Mouse (Mus musculus) spleen, adult 2 months (tissue): ENCODE results near the gene Osbp2. TPM values are rescaled to one million over a fixed set of nuclear protein-coding genes. Genes with fewer than 3 reads are reported as not detected.

Experiments used
- DNase-seq, 2 experiments: peaks; one replicate each; pipeline versions ENCODE4 v3.0.0 to v3.0.0-alpha.2; 2012 to 2021; ENCODE audit warnings: low spot score in 2 of 2, low read depth in 1 of 2
- H3K27ac ChIP-seq: fragments of 200-500 bp; 2 replicates; pipeline ENCODE4 v1.5.1; 2012; ENCODE audit warnings: low read length, inconsistent platforms; ENCODE audit not compliant: insufficient read depth
- H3K27me3 ChIP-seq: fragments of 200-500 bp; 2 replicates; pipeline ENCODE4 v1.6.1; 2012; ENCODE audit warnings: mild to moderate bottlenecking, moderate library complexity, low read length, inconsistent platforms; ENCODE audit not compliant: control insufficient read depth, insufficient read depth
- H3K36me3 ChIP-seq: fragments of 200-500 bp; 2 replicates; pipeline ENCODE4 v1.6.1; 2012; ENCODE audit warnings: mild to moderate bottlenecking, low read length, inconsistent platforms; ENCODE audit not compliant: control insufficient read depth, insufficient read depth
- H3K4me1 ChIP-seq: fragments of 200-500 bp; 2 replicates; pipeline ENCODE4 v1.6.1; 2011; ENCODE audit warnings: inconsistent platforms; ENCODE audit not compliant: control insufficient read depth, insufficient read depth, insufficient read length
- H3K4me3 ChIP-seq: fragments of 200-500 bp; 2 replicates; pipeline ENCODE4 v1.5.1; 2011; ENCODE audit warnings: mild to moderate bottlenecking, inconsistent platforms; ENCODE audit not compliant: insufficient read depth, insufficient read length; ENCODE audit errors: extremely low read depth
- CTCF ChIP-seq: fragments of 200-500 bp; IDR thresholded peaks from 2 replicates; pipeline ENCODE4 v1.5.1; 2011; ENCODE audit warnings: mild to moderate bottlenecking, inconsistent platforms; ENCODE audit not compliant: insufficient read depth, insufficient read length, insufficient replicate concordance; ENCODE audit errors: extremely low read depth
- POLR2A ChIP-seq: fragments of 200-500 bp; IDR thresholded peaks from 2 replicates; pipeline ENCODE4 v1.6.1; 2011; ENCODE audit warnings: low read depth, low read length, inconsistent platforms
- WGBS: fragments of 180-500 bp; shearing (Covaris S2); methylation state at CpG from one replicate; pipeline ENCODE4 v1.1.7; 2018; 5-methylcytosine and 5-hydroxymethylcytosine counted together
- polyA plus RNA-seq: library from polyadenylated mRNA; depleted of rRNA; stranded (reverse); fragments of >200 nt; gene quantifications from 2 replicates; pipeline ENCODE4 v1.2.3, GENCODE M21; 2012

Osbp2 gene
- polyA plus RNA-seq, 1 experiment = 0.05 TPM

DNA sequence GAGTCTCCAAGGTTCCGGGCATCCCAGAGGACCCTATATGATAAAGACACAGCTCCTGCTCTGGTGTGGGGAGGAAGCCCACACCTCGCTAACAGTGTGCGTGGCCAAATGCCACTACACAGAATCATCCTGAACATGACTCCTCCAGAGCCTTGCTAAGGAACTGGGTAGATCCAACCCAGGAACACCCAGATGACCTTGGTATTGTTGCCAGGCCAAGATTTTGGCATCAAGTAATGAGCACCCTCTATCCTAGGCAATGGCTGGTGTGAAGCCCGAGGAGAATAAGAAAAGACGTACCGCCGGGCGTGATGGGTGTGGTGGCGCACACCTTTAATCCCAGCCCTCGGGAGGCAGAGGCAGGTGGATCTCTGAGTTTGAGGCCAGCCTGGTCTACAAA lies 10.7 kb downstream of the Osbp2 start:
- Histone ChIP-seq H3K4me1 (no peaks in the 10 kb centered on the region), H3K4me3 (no peak overlapping the region), H3K36me3 (no peaks in the 10 kb centered on the region), H3K27me3 (no peaks in the 10 kb centered on the region), H3K27ac (no peak overlapping the region)
- TF ChIP-seq CTCF (no peak), POLR2A (no peak)
- no peak for DNase-seq
- 92% methylated on average over 10 of the region's 10 CpGs for WGBS

DNA sequence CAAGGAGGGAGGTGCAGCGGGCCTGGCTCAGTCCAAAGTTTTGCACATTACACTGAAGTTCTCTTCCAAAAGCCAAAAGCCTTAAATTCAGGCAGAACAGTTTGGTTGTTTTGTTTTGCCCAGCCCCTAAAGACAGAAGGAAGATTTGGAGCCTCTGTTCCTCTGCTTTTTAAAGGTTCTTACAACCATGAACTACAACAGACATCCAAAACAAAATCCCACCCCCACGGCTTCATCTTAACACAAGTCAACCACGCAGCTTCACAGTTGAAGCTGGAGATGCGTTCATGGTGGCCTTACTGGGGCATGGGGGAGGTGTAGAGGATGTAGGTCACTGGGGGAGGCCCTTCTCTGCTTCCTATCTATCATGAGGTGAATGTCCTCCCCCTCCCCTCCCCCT lies 11.8 kb downstream of the Osbp2 start:
- TF ChIP-seq POLR2A (no peak), CTCF (no peak)
- no peak for DNase-seq
- Histone ChIP-seq H3K4me1 (no peaks in the 10 kb centered on the region), H3K27me3 (no peaks in the 10 kb centered on the region), H3K27ac (no peak overlapping the region), H3K36me3 (no peaks in the 10 kb centered on the region), H3K4me3 (no peak overlapping the region)
- WGBS = 77% methylated on average over 4 of the region's 4 CpGs

DNA sequence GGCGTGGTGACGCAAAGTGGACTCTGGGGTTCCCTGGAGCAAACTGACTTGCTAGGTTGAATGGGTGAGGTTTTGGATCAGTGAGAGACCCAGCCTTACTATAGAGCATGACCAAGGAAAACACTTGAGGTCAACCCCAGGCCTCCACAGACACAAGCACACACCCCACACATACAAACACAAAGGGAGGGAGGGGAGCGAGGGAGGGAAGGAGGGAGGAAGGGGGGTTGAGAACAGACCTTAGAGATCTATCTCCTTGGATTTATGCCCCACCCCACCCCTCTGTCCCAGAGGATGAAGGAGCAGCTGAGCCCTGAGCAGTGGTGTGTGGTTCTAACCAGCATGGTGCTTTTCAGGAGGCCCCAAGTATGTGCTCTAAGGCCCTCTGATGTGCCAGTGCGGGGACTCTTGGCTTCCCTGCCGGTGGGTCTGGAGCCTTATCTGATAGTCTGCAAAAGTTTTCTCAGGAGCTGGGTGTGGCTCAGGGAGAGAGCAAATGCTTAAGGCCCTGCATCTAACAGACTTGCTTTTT lies 12.9 kb downstream of the Osbp2 start:
- H3K4me3 ChIP-seq = no peak overlapping the region
- no peaks in the 10 kb centered on the region for H3K36me3 ChIP-seq
- H3K27me3 ChIP-seq = no peaks in the 10 kb centered on the region
- no peaks in the 10 kb centered on the region for H3K4me1 ChIP-seq
- no peak for DNase-seq
- H3K27ac ChIP-seq = no peak overlapping the region
- 75% methylated on average over 5 of the region's 5 CpGs for WGBS
- TF ChIP-seq CTCF = no peak
- TF ChIP-seq POLR2A = no peak

DNA sequence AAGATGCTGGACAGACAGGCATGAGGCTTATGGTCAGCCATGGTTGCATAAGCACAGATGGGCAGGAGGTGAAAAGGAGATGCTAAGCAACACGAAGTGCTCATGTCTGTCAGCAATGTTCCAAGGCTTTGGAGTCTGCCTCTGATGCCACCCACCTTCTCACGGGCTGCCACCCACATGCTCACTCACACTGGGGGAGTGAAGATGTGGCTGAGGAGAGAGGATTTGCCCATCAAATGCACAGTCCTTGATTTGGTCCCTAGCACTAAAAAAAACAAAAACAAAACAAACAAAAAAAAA lies 13.4 kb downstream of the Osbp2 start:
- WGBS = 74% methylated on average over 2 of the region's 2 CpGs
- DNase-seq = no peak
- TF ChIP-seq CTCF (no peak), POLR2A (no peak)
- Histone ChIP-seq H3K4me1 (no peaks in the 10 kb centered on the region), H3K27ac (no peak overlapping the region), H3K27me3 (no peaks in the 10 kb centered on the region), H3K36me3 (no peaks in the 10 kb centered on the region), H3K4me3 (no peak overlapping the region)

DNA sequence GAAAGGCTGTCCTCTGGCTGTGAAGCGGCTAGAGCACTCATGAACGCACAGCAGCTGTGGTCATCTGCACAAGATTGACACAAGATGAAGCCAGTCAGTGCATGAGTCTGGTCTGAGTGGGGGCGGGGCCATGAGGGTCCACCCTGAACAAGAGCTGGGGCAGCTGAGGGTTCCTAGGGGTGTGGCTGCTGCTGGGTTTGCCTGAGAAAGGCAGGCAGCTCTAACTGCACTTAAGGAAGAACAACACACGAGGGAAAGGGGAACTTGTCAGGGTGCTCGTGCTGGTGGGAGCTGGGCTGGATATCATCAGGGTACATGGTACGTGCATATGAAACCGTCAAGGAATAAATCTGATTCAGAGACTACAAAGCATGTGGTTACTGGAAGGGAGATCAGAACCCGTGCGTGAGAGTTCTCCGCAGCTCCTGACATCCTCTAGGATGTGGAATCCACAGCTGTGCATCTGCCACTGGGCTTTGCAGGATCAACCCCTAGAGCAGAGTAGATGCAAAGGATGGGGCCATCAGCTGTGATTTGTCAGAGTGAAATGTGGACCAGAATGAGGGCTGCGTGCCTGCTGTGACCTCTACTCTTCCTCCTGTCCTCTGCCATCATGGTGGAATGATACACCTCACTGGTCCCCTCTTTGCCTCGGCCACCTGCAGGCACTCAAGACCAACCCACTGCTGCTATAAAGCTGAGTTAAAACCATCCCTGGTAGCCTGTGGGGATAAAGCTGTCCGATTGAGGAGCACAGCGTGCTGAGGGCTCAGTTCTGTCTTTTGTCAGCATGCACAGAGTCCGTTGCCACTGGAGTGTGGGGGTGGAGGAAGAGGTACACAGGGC lies 14.0 kb downstream of the Osbp2 start:
- no peaks in the 10 kb centered on the region for H3K36me3 ChIP-seq
- no peak overlapping the region for H3K27ac ChIP-seq
- no peak for DNase-seq
- H3K4me1 ChIP-seq = no peaks in the 10 kb centered on the region
- H3K4me3 ChIP-seq = no peak overlapping the region
- TF ChIP-seq POLR2A = no peak
- TF ChIP-seq CTCF = no peak
- WGBS = 71% methylated on average over 15 of the region's 15 CpGs
- H3K27me3 ChIP-seq = no peaks in the 10 kb centered on the region

DNA sequence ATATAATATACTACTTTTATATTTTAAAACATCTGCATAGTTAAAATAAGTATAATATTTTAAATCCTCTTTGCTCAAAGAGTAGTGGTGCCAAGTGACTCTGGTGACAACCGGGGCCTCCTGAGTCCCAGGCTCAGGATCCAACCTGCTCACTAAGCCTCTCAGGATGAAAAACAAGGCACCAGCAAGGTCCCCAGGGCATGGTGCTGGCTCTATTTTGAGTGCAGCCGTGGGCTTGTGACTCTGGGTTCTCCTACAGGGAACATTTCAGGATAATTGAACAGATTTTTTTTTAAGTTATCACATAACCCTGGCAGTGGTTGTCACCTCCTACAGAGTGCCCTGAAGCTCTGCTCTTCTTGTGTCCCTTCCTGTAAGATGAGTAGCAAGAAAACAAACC lies 17.4 kb downstream of the Osbp2 start:
- no peak overlapping the region for H3K27ac ChIP-seq
- no peak for DNase-seq
- no peak overlapping the region for H3K4me3 ChIP-seq
- TF ChIP-seq CTCF = no peak
- no peak for TF ChIP-seq POLR2A
- H3K27me3 ChIP-seq = no peaks in the 10 kb centered on the region
- no peaks in the 10 kb centered on the region for H3K36me3 ChIP-seq
- WGBS = 57% methylated on average over 2 of the region's 2 CpGs
- no peaks in the 10 kb centered on the region for H3K4me1 ChIP-seq
